Mouse (Mus musculus) liver, embryonic 14.5 days (tissue): ENCODE data around the gene Wfikkn1. TPM values are rescaled to one million over a fixed set of nuclear protein-coding genes. Genes with fewer than 3 reads are reported as not detected.
A peak's percentile ranks its signal among the peaks of the same experiment; 100 is the strongest.

ENCODE experiments used
- ATAC-seq: fragments of 200-750 bp; cut with Nextera tagmentation; 2 replicates; pipeline ENCODE4 v1.8.0; 2017; ENCODE audit warnings: moderate number of reproducible peaks, mild to moderate bottlenecking, moderate library complexity; ENCODE audit not compliant: insufficient read depth
- DNase-seq, 3 experiments: peaks; one replicate each; pipeline ENCODE4 v3.0.0-alpha.2; 2012 to 2013; ENCODE audit warnings: low read depth in 3 of 3, low spot score in 3 of 3
- H3K27ac ChIP-seq: fragments of 300-500 bp; sonication (generic); 2 replicates; pipeline ENCODE4 v1.5.1; 2014; ENCODE audit warnings: moderate library complexity, mild to moderate bottlenecking, control low read depth, inconsistent platforms
- H3K27me3 ChIP-seq: fragments of 300-500 bp; sonication (generic); 2 replicates; pipeline ENCODE4 v1.6.1; 2014; ENCODE audit warnings: mild to moderate bottlenecking, low read length, moderate library complexity; ENCODE audit not compliant: control insufficient read depth, insufficient read depth
- H3K36me3 ChIP-seq: fragments of 300-500 bp; sonication (generic); replicated peaks from 2 replicates; pipeline ENCODE4 v1.6.1; 2014; ENCODE audit warnings: low read depth; ENCODE audit not compliant: control insufficient read depth, insufficient read depth
- H3K4me1 ChIP-seq, 2 experiments: fragments of 200-500 bp in 1 of 2; fragments of 300-500 bp in 1 of 2; sonication (generic) in 1 of 2; replicated peaks; 2 replicates each; pipeline ENCODE4 v1.6.1; 2012 to 2014; ENCODE audit warnings: antibody characterized with exemption in 1 of 2, inconsistent platforms in 1 of 2, low read length in 1 of 2; ENCODE audit not compliant: control insufficient read depth in 2 of 2, insufficient read depth in 2 of 2
- H3K4me2 ChIP-seq: fragments of 300-500 bp; sonication (generic); 2 replicates; pipeline ENCODE4 v1.6.1; 2014; ENCODE audit warnings: low read depth, mild to moderate bottlenecking, control low read depth, moderate library complexity
- H3K4me3 ChIP-seq, 2 experiments: fragments of 200-500 bp in 1 of 2; fragments of 300-500 bp in 1 of 2; sonication (generic) in 1 of 2; 2 replicates each; pipeline ENCODE4 v1.5.1; 2012 to 2014; ENCODE audit warnings: low read depth in 2 of 2, low read length in 2 of 2, mild to moderate bottlenecking in 2 of 2, control low read depth in 1 of 2, inconsistent platforms in 1 of 2, moderate library complexity in 1 of 2; ENCODE audit not compliant: insufficient read depth in 1 of 2
- H3K9ac ChIP-seq: fragments of 300-500 bp; sonication (generic); replicated peaks from 2 replicates; pipeline ENCODE4 v1.6.1; 2014; ENCODE audit warnings: mild to moderate bottlenecking, control low read depth, moderate library complexity
- H3K9me3 ChIP-seq: fragments of 300-500 bp; sonication (generic); 2 replicates; pipeline ENCODE4 v1.6.1; 2016; ENCODE audit warnings: low read length, mixed read lengths; ENCODE audit not compliant: control insufficient read depth
- CTCF ChIP-seq: IDR thresholded peaks from 2 replicates; pipeline ENCODE4 v1.5.1; 2016; ENCODE audit warnings: antibody characterized with exemption, low read depth, control low read depth
- EP300 ChIP-seq: IDR thresholded peaks from 2 replicates; pipeline ENCODE4 v1.6.1; 2016; ENCODE audit warnings: antibody characterized with exemption, low read depth
- WGBS: fragments of 180-500 bp; shearing (Covaris S2); extraction: QIAGEN DNeasy Blood & Tissue Kit; methylation state at CpG from one replicate; pipeline ENCODE4 v1.1.7; 2014; ENCODE audit not compliant: insufficient replicate concordance; 5-methylcytosine and 5-hydroxymethylcytosine counted together
- polyA plus RNA-seq, 2 experiments: library from polyadenylated mRNA; depleted of rRNA in 1 of 2; stranded (reverse) in 1 of 2; unstranded in 1 of 2; fragments of >200 nt; fragmentation: Nextera tagmentation in 1 of 2; extraction: Ambion mirVana in 1 of 2; gene quantifications; 2 replicates each; pipeline versions ENCODE4 v1.2.1 to v1.2.3; 2012 to 2014

The Wfikkn1 gene
- polyA plus RNA-seq, 2 experiments = 0.52 to 0.54 TPM

GRCm38 (mm10) chr17:25886806-25887205 lies 6.1 kb upstream of the Wfikkn1 start:
- H3K4me2 ChIP-seq = no peak overlapping the region
- no peaks in the 10 kb centered on the region for H3K27me3 ChIP-seq
- ATAC-seq (no peak), DNase-seq (no peak)
- no peak overlapping the region for H3K4me3 ChIP-seq
- H3K4me1 ChIP-seq = peaks cover 0 to 9% of the 10 kb centered on the region in 2 experiments; a peak in 3 of 4 replicates
- TF ChIP-seq EP300 (no peak), CTCF (no peak)
- H3K9me3 ChIP-seq = no peaks in the 10 kb centered on the region
- H3K36me3 ChIP-seq = 0 out of 2 replicates have a peak, but pooled peaks cover 2% of the 10 kb centered on the region
- no peak overlapping the region for H3K27ac ChIP-seq
- H3K9ac ChIP-seq = no peak overlapping the region

- DNase-seq (no peak), ATAC-seq (no peak)
- peak; percentile 77 for TF ChIP-seq CTCF
- TF ChIP-seq EP300 = no peak
- Histone ChIP-seq H3K4me3 (no peak overlapping the region), H3K36me3 (0 out of 2 replicates have a peak, but pooled peaks cover 2% of the 10 kb centered on the region), H3K27me3 (no peaks in the 10 kb centered on the region), H3K4me1 (peaks cover 0 to 20% of the 10 kb centered on the region in 2 experiments; a peak in 3 of 4 replicates), H3K9me3 (no peaks in the 10 kb centered on the region), H3K9ac (no peak overlapping the region), H3K27ac (no peak overlapping the region), H3K4me2 (no peak overlapping the region)
- WGBS = 55% methylated on average over 4 of the region's 4 CpGs
Observed at GRCm38 (mm10) chr17:25885636-25886035, 5.0 kb upstream of the Wfikkn1 start.

- H3K9ac ChIP-seq = no peak overlapping the region
- H3K27me3 ChIP-seq = no peaks in the 10 kb centered on the region
- H3K27ac ChIP-seq = no peak overlapping the region
- peaks cover 0 to 20% of the 10 kb centered on the region in 2 experiments; a peak in 3 of 4 replicates for H3K4me1 ChIP-seq
- H3K4me3 ChIP-seq = no peak overlapping the region
- TF ChIP-seq CTCF (peak; percentile 40), EP300 (no peak)
- ATAC-seq (no peak), DNase-seq (no peak)
- H3K9me3 ChIP-seq = no peaks in the 10 kb centered on the region
- H3K4me2 ChIP-seq = no peak overlapping the region
- WGBS = 82% methylated on average over 3 of the region's 3 CpGs
- H3K36me3 ChIP-seq = 0 out of 2 replicates have a peak, but pooled peaks cover 2% of the 10 kb centered on the region
Observed at GRCm38 (mm10) chr17:25883824-25884223, 3.2 kb upstream of the Wfikkn1 start.

GRCm38 (mm10) chr17:25883268-25883667 lies 2.6 kb upstream of the Wfikkn1 start:
- DNase-seq = no peak
- H3K4me3 ChIP-seq = no peak overlapping the region
- H3K4me1 ChIP-seq = peaks cover 0 to 20% of the 10 kb centered on the region in 2 experiments; a peak in 3 of 4 replicates
- H3K27me3 ChIP-seq = no peaks in the 10 kb centered on the region
- H3K9me3 ChIP-seq = no peaks in the 10 kb centered on the region
- H3K27ac ChIP-seq = no peak overlapping the region
- TF ChIP-seq EP300 (no peak), CTCF (no peak)
- H3K4me2 ChIP-seq = no peak overlapping the region
- 0 out of 2 replicates have a peak, but pooled peaks cover 2% of the 10 kb centered on the region for H3K36me3 ChIP-seq
- no peak overlapping the region for H3K9ac ChIP-seq
- ATAC-seq = no peak
- 85% methylated on average over 8 of the region's 8 CpGs for WGBS

DNA sequence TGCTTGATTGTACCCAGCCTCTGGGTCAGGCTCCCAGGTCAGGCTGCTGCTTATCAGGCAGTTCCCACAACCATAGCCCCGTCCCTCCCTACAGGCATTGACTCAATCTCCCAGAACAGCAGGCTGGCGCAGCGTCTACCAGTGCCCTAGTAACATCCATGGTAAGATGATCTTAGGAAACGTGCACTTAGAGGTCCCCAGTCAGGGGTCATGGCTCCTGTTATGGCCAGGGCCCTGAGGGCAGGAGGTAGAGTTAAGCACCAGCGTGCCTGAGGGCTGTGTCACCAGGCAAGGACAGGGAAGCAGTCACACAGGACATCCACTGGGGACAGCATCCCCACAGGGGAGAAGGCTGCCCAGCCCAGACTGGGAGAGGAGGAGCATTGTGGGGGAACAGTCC lies 1.6 kb upstream of the Wfikkn1 start:
- no peak overlapping the region for H3K4me2 ChIP-seq
- H3K27me3 ChIP-seq = no peaks in the 10 kb centered on the region
- peaks cover 5% of the 10 kb centered on the region; the same call in 1 of the 2 replicates for H3K36me3 ChIP-seq
- H3K9me3 ChIP-seq = no peaks in the 10 kb centered on the region
- no peak overlapping the region for H3K27ac ChIP-seq
- H3K4me3 ChIP-seq = no peak overlapping the region
- TF ChIP-seq EP300 = no peak
- TF ChIP-seq CTCF = peak; percentile 37
- WGBS = 27% methylated on average over 5 of the region's 5 CpGs
- peaks cover 0 to 20% of the 10 kb centered on the region in 2 experiments; a peak in 3 of 4 replicates for H3K4me1 ChIP-seq
- no peak overlapping the region for H3K9ac ChIP-seq
- ATAC-seq (peak; percentile 51; the same call in 1 of the 2 replicates), DNase-seq (no peak)
